9 mouse cellular contexts compared by ENCODE assay signal in the genomic region with DNA sequence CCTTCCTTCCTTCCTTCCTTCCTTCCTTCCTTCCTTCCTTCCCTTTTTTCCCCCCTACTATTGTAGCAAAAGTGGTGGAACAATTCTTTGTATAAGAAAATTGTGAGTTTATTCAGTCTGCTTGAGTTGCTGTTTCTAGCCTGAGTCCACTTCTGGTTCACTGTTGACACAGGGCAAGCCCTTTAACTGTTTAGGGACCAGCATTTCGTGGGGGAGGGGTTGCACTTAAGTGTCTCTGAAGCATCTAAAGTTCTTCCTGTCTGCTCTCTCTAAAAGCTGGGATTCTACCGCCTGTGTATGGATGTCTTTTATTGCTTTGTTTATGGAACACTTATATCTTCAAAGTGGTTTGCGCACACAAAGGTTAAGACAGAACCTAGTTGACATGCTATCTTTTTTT. TPM values are rescaled to one million over a fixed set of nuclear protein-coding genes. Genes with fewer than 3 reads are reported as not detected.
DNase-seq lines count a peak whose midpoint lies in the region; ATAC-seq and TF ChIP-seq lines count a peak whose summit lies in the region.
"Had no signal": no experiment of that assay in that cellular context is flagged by ENCODE, and none has a peak within 500 bp of the region (broad histone marks: within the 10 kb centered on the region; RNA-seq: fewer than 3 reads in every experiment).

No protein-coding gene starts in this region.

- WGBS in forebrain, postnatal 0 days = 50% methylated on average over 3 of the region's 3 CpGs
- WGBS in liver, postnatal 0 days (ENCODE audit: insufficient replicate concordance) = 40% methylated on average over 3 of the region's 3 CpGs

- peak overlapping the region; percentile 72 for H3K4me2 ChIP-seq in forebrain, postnatal 0 days (ENCODE audit: low read depth)
- H3K4me2 ChIP-seq in liver, postnatal 0 days (ENCODE audit: low read depth, low read length) = peak overlapping the region; percentile 98

- peak overlapping the region; percentile 86 for H3K4me3 ChIP-seq in gastrocnemius, adult 2 months
- H3K4me3 ChIP-seq in forebrain, postnatal 0 days (ENCODE audit: low read depth, low read length) = peak overlapping the region; percentile 88
- peak overlapping the region; percentile 100 for H3K4me3 ChIP-seq in liver, postnatal 0 days (ENCODE audit: low read depth, low read length)

- no peaks in the 10 kb centered on the region for H3K36me3 ChIP-seq in forebrain, postnatal 0 days (ENCODE audit: insufficient read depth)
- H3K36me3 ChIP-seq in liver, postnatal 0 days (replicated peaks; ENCODE audit: insufficient read depth, low read length) = 0 out of 2 replicates have a peak, but pooled peaks cover 2% of the 10 kb centered on the region

- no peak for TF ChIP-seq EP300 in liver, postnatal 0 days (IDR thresholded peaks at IDR 0.05; ENCODE audit: low read depth)

- no peaks in the 10 kb centered on the region for H3K27me3 ChIP-seq in forebrain, postnatal 0 days (ENCODE audit: insufficient read depth, low read length)
- H3K27me3 ChIP-seq in liver, postnatal 0 days (ENCODE audit: insufficient read depth, low read length) = no peaks in the 10 kb centered on the region

- H3K9ac ChIP-seq in forebrain, postnatal 0 days = no peak overlapping the region
- peak overlapping the region; percentile 100 for H3K9ac ChIP-seq in liver, postnatal 0 days (replicated peaks)

- H3K4me1 ChIP-seq in forebrain, postnatal 0 days (ENCODE audit: insufficient read depth) = peaks cover 25% of the 10 kb centered on the region
- peaks cover 20% of the 10 kb centered on the region for H3K4me1 ChIP-seq in liver, postnatal 0 days (ENCODE audit: insufficient read depth)

- TF ChIP-seq CTCF in gastrocnemius, adult 2 months (IDR thresholded peaks at IDR 0.05) = no peak
- TF ChIP-seq CTCF in forebrain, postnatal 0 days (IDR thresholded peaks at IDR 0.05; ENCODE audit: low read depth) = no peak
- no peak for TF ChIP-seq CTCF in liver, postnatal 0 days (IDR thresholded peaks at IDR 0.05; ENCODE audit: low read depth)

- no peak for DNase-seq in gastrocnemius, adult 2 months
- DNase-seq in gastrocnemius, postnatal 36 days = no peak
- peak; percentile 46 for DNase-seq in A20 (ENCODE audit: low read depth, low spot score)
- no peak for DNase-seq in forebrain, postnatal 0 days
- no peak for DNase-seq in liver, postnatal 0 days
- no peak for DNase-seq in urinary bladder, postnatal 14 days (ENCODE audit: low spot score)
- no peak for DNase-seq in layer of hippocampus, postnatal 36 days
- DNase-seq: cerebellum, adult 11 months had no signal

- no peak for ATAC-seq in forebrain, postnatal 0 days
- ATAC-seq in liver, postnatal 0 days = no peak
- no peak for ATAC-seq in frontal cortex, adult (ENCODE audit: low TSS enrichment)

- intact Hi-C loops in gastrocnemius, adult 2 months (cut with DNase I) = no loop called here
- intact Hi-C loops in gastrocnemius, postnatal 36 days (cut with DNase I) = no loop called here

- no peak overlapping the region; the same call in 1 of the 2 replicates for H3K27ac ChIP-seq in gastrocnemius, adult 2 months
- H3K27ac ChIP-seq in forebrain, postnatal 0 days (ENCODE audit: low read depth, low read length) = no peak overlapping the region
- no peak overlapping the region for H3K27ac ChIP-seq in liver, postnatal 0 days (ENCODE audit: low read depth)

- H3K9me3 ChIP-seq in forebrain, postnatal 0 days (ENCODE audit: low read length) = no peaks in the 10 kb centered on the region
- no peaks in the 10 kb centered on the region for H3K9me3 ChIP-seq in liver, postnatal 0 days (ENCODE audit: low read length)

RNA-seq across cellular contexts. Expression of gene Abl1, which starts 1.9 kb away (rescaled TPM):
- 10 to 100 TPM; 23.0 to 25.4 TPM for total RNA-seq in gastrocnemius, adult 2 months (2021)
- 10 to 100 TPM; 21.9 to 22.3 TPM for total RNA-seq in gastrocnemius, postnatal 36 days (2021)
- total RNA-seq in forebrain, postnatal 0 days (2014; rRNA removed) = 48.1 and 54.0 TPM in 2 replicates
- polyA plus RNA-seq in forebrain, postnatal 0 days (2015; fragmentation: Nextera tagmentation; extraction: Ambion mirVana) = 12.4 and 12.5 TPM in 2 replicates
- polyA plus RNA-seq in liver, postnatal 0 days (2015; fragmentation: Nextera tagmentation; extraction: Ambion mirVana) = 4.1 and 4.5 TPM in 2 replicates
- 10 to 100 TPM; 44.8 to 46.3 TPM for total RNA-seq in layer of hippocampus, postnatal 36 days (2021)

RNA-seq across cellular contexts. Expression of gene Exosc2, which starts 19.5 kb away (rescaled TPM):
- 1 to 10 TPM; 8.1 to 8.3 TPM for total RNA-seq in gastrocnemius, adult 2 months (2021)
- 1 to 10 TPM; 6.1 to 7.5 TPM for total RNA-seq in gastrocnemius, postnatal 36 days (2021)
- 33.4 and 41.9 TPM in 2 replicates for total RNA-seq in forebrain, postnatal 0 days (2014; rRNA removed)
- 28.4 and 34.0 TPM in 2 replicates for polyA plus RNA-seq in forebrain, postnatal 0 days (2015; fragmentation: Nextera tagmentation; extraction: Ambion mirVana)
- 14.2 and 14.6 TPM in 2 replicates for polyA plus RNA-seq in liver, postnatal 0 days (2015; fragmentation: Nextera tagmentation; extraction: Ambion mirVana)
- 10 to 100 TPM; 19.0 to 23.9 TPM for total RNA-seq in layer of hippocampus, postnatal 36 days (2021)

RNA-seq across cellular contexts. Expression of gene Prdm12, which starts 50.2 kb away (rescaled TPM):
- not detected for total RNA-seq in gastrocnemius, adult 2 months (2021)
- not detected for total RNA-seq in gastrocnemius, postnatal 36 days (2021)
- total RNA-seq in forebrain, postnatal 0 days (2014; rRNA removed) = 0.62 and 2.5 TPM in 2 replicates
- 1.0 and 1.9 TPM in 2 replicates for polyA plus RNA-seq in forebrain, postnatal 0 days (2015; fragmentation: Nextera tagmentation; extraction: Ambion mirVana)
- polyA plus RNA-seq in liver, postnatal 0 days (2015; fragmentation: Nextera tagmentation; extraction: Ambion mirVana) = not detected in 2 replicates
- total RNA-seq in layer of hippocampus, postnatal 36 days (2021) = under 1 TPM in 1 of 2 experiments, not detected in 1; 0.30 TPM
